Mouse (Mus musculus): ENCODE results near the gene Ccin.
A peak's percentile ranks its signal among the peaks of the same experiment; 100 is the strongest.

Ccin gene

GRCm38 (mm10) chr4:43974914-43975616, 8.2 kb upstream of the Ccin start:
- no peak for DNase-seq (ENCODE audit: low spot score in 2 of 2)

GRCm38 (mm10) chr4:43976223-43976740, 7.0 kb upstream of the Ccin start:
- DNase-seq (ENCODE audit: low spot score in 2 of 2), result no peak

- DNase-seq (ENCODE audit: low spot score in 2 of 2), result no peak
These were observed 4.5 kb upstream of the Ccin start for GRCm38 (mm10) chr4:43978521-43979443.

- DNase-seq (ENCODE audit: low spot score in 2 of 2), result no peak
These were observed 3.5 kb upstream of the Ccin start for GRCm38 (mm10) chr4:43979746-43980145.

GRCm38 (mm10) chr4:43980236-43980635, 3.0 kb upstream of the Ccin start:
- DNase-seq (ENCODE audit: low spot score in 2 of 2), result no peak

GRCm38 (mm10) chr4:43980846-43981245, 2.4 kb upstream of the Ccin start:
- no peak for DNase-seq (ENCODE audit: low spot score in 2 of 2)

- DNase-seq (ENCODE audit: low spot score in 2 of 2), result no peak
These were observed 2.0 kb upstream of the Ccin start for GRCm38 (mm10) chr4:43981251-43981650.

GRCm38 (mm10) chr4:43982053-43982732, 1.1 kb upstream of the Ccin start:
- peak; percentile 88 to 89 for DNase-seq (ENCODE audit: low spot score in 2 of 2)

GRCm38 (mm10) chr4:43983756-43984155, 473 bp downstream of the Ccin start:
- DNase-seq (ENCODE audit: low spot score in 2 of 2), result no peak

GRCm38 (mm10) chr4:43984326-43984725, 1.0 kb downstream of the Ccin start:
- DNase-seq (ENCODE audit: low spot score in 2 of 2), result no peak

GRCm38 (mm10) chr4:43988976-43989375, 5.7 kb downstream of the Ccin start:
- no peak for DNase-seq (ENCODE audit: low spot score in 2 of 2)

- DNase-seq (ENCODE audit: low spot score in 2 of 2), result no peak
These were observed 9.8 kb downstream of the Ccin start for GRCm38 (mm10) chr4:43993072-43993471.

GRCm38 (mm10) chr4:43994342-43994741, 11.1 kb downstream of the Ccin start:
- DNase-seq (ENCODE audit: low spot score in 2 of 2), result no peak

GRCm38 (mm10) chr4:44003622-44004021, 20.3 kb downstream of the Ccin start:
- no peak for DNase-seq (ENCODE audit: low spot score in 2 of 2)

GRCm38 (mm10) chr4:44004126-44004525, 20.8 kb downstream of the Ccin start, which contains the start of gene Clta:
TSS of gene Clta (plus strand) at chr4:44004452.
- no peak for DNase-seq (ENCODE audit: low spot score in 2 of 2)

- DNase-seq (ENCODE audit: low spot score in 2 of 2), result no peak
These were observed 21.5 kb downstream of the Ccin start for GRCm38 (mm10) chr4:44004623-44005409.

GRCm38 (mm10) chr4:44010176-44010575, 26.9 kb downstream of the Ccin start:
- no peak for DNase-seq (ENCODE audit: low spot score in 2 of 2)

GRCm38 (mm10) chr4:44010893-44011292, 27.6 kb downstream of the Ccin start:
- no peak for DNase-seq (ENCODE audit: low spot score in 2 of 2)

GRCm38 (mm10) chr4:44011799-44012198, 28.5 kb downstream of the Ccin start:
- DNase-seq (ENCODE audit: low spot score in 2 of 2), result no peak

GRCm38 (mm10) chr4:44012376-44013367, 29.4 kb downstream of the Ccin start:
- DNase-seq (ENCODE audit: low spot score in 2 of 2), result peak; percentile 74 to 90
